14 mouse cellular contexts compared by ENCODE assay signal in genomic region chr5:114163117-114163696, GRCm38 (mm10). TPM values are rescaled to one million over a fixed set of nuclear protein-coding genes. Genes with fewer than 3 reads are reported as not detected.
DNase-seq lines count a peak whose midpoint lies in the region; TF ChIP-seq lines count a peak whose summit lies in the region.
"Had no signal": no experiment of that assay in that cellular context is flagged by ENCODE, and none has a peak within 500 bp of the region (broad histone marks: within the 10 kb centered on the region; RNA-seq: fewer than 3 reads in every experiment).

No protein-coding gene starts in this region.

- TF ChIP-seq CTCF in gastrocnemius, adult 2 months (IDR thresholded peaks at IDR 0.05): no peak

- intact Hi-C loops in gastrocnemius, adult 2 months (cut with DNase I): no loop called here

- peak overlapping the region; percentile 78 for H3K27ac ChIP-seq in gastrocnemius, adult 2 months
- H3K27ac ChIP-seq: limb, embryonic 13.5 days; liver, embryonic 15.5 days; neural tube, embryonic 12.5 days had no signal

- no peak overlapping the region for H3K4me3 ChIP-seq in gastrocnemius, adult 2 months
- H3K4me3 ChIP-seq: limb, embryonic 13.5 days; liver, embryonic 15.5 days; neural tube, embryonic 12.5 days had no signal

- no peak for DNase-seq in gastrocnemius, adult 2 months
- no peak for DNase-seq in gastrocnemius, postnatal 4 days (ENCODE audit: low spot score in 2 of 2)
- peak; percentile 28 for DNase-seq in right cerebral cortex, adult 18-20 months
- DNase-seq in right cerebral cortex, postnatal 14 days: no peak
- peak; percentile 27 for DNase-seq in layer of hippocampus, adult 9-10 months (ENCODE audit: low spot score)
- no peak for DNase-seq in ovary, postnatal 10 days (ENCODE audit: low spot score)
- no peak for DNase-seq in ovary, postnatal 14 days (ENCODE audit: low spot score)
- DNase-seq: cerebellum, postnatal 25 days; kidney, adult 9 months; lung, postnatal 14 days; retina, postnatal 1 day had no signal

RNA-seq across cellular contexts. Expression of gene Acacb, which starts 16.9 kb away (rescaled TPM):
- total RNA-seq in gastrocnemius, adult 2 months (2021): 100 to 1,000 TPM; 177 to 191 TPM
- total RNA-seq in gastrocnemius, postnatal 4 days (2021): 10 to 100 TPM; 59.6 to 62.8 TPM

RNA-seq across cellular contexts. Expression of gene Ung, which starts 33.0 kb away (rescaled TPM):
- 10 to 100 TPM in 1 of 2 experiments, 1 to 10 TPM in 1; 9.2 to 10.5 TPM for total RNA-seq in gastrocnemius, adult 2 months (2021)
- total RNA-seq in gastrocnemius, postnatal 4 days (2021): 10 to 100 TPM; 10.5 to 14.0 TPM

RNA-seq across cellular contexts. Expression of gene Alkbh2, which starts 35.2 kb away (rescaled TPM):
- total RNA-seq in gastrocnemius, adult 2 months (2021): under 1 TPM; 0.28 to 0.61 TPM
- 1 to 10 TPM; 3.3 to 3.4 TPM for total RNA-seq in gastrocnemius, postnatal 4 days (2021)

Comparison
In these comparisons a context has a peak if more than half of its experiments do, and no peak if none do; other contexts are left out.
1. DNase-seq: peak in right cerebral cortex, adult 18-20 months (single experiment) and layer of hippocampus, adult 9-10 months (single experiment); none in gastrocnemius, adult 2 months (single experiment), gastrocnemius, postnatal 4 days (0 of 2), right cerebral cortex, postnatal 14 days (single experiment), ovary, postnatal 10 days (single experiment) and ovary, postnatal 14 days (single experiment).